Mouse (Mus musculus): ENCODE data around the gene Cyb5d1. TPM values are rescaled to one million over a fixed set of nuclear protein-coding genes. Genes with fewer than 3 reads are reported as not detected.

Cyb5d1 gene
- polyA plus RNA-seq, 1 experiment from 2014 or later: 15.0 TPM

GRCm38 (mm10) chr11:69371601-69372000 is 23.8 kb downstream of the Cyb5d1 start:
- peak overlapping the region; percentile 38; the same call in 1 of the 2 replicates for H3K4me2 ChIP-seq (replicated peaks; ENCODE audit: low read depth, low read length)
- H3K4me3 ChIP-seq (ENCODE audit: low read depth, low read length): no peak overlapping the region
- peaks cover 32% of the 10 kb centered on the region for H3K4me1 ChIP-seq (ENCODE audit: control insufficient read depth, insufficient read depth, low read length)
- no peaks in the 10 kb centered on the region for H3K9me3 ChIP-seq (ENCODE audit: control insufficient read depth, low read depth, low read length)
- 35% methylated on average over 12 of the region's 12 CpGs for WGBS
- no peaks in the 10 kb centered on the region for H3K27me3 ChIP-seq (ENCODE audit: control insufficient read depth, insufficient read depth, low read length)
- peaks cover 11% of the 10 kb centered on the region; the same call in 1 of the 2 replicates for H3K36me3 ChIP-seq (ENCODE audit: control insufficient read depth, insufficient read depth, low read length)
- ATAC-seq (ENCODE audit: insufficient number of reproducible peaks, insufficient read depth, low FRiP score, low read depth): no peak
- peak overlapping the region; percentile 64; the same call in 1 of the 2 replicates for H3K27ac ChIP-seq (ENCODE audit: low read length)
- no peak overlapping the region for H3K9ac ChIP-seq (replicated peaks; ENCODE audit: low read depth, low read length)

GRCm38 (mm10) chr11:69370817-69371215 is 24.6 kb downstream of the Cyb5d1 start:
- Histone ChIP-seq H3K4me2 (replicated peaks; ENCODE audit: low read depth, low read length) (peak overlapping the region; percentile 38), H3K9ac (replicated peaks; ENCODE audit: low read depth, low read length) (no peak overlapping the region), H3K27me3 (ENCODE audit: control insufficient read depth, insufficient read depth, low read length) (no peaks in the 10 kb centered on the region), H3K36me3 (ENCODE audit: control insufficient read depth, insufficient read depth, low read length) (peaks cover 11% of the 10 kb centered on the region; the same call in 1 of the 2 replicates), H3K4me1 (ENCODE audit: control insufficient read depth, insufficient read depth, low read length) (peaks cover 35% of the 10 kb centered on the region), H3K27ac (ENCODE audit: low read length) (peak overlapping the region; percentile 58), H3K4me3 (ENCODE audit: low read depth, low read length) (peak overlapping the region; percentile 4; the same call in 1 of the 2 replicates), H3K9me3 (ENCODE audit: control insufficient read depth, low read depth, low read length) (no peaks in the 10 kb centered on the region)
- 15% methylated on average over 9 of the region's 9 CpGs for WGBS
- ATAC-seq (ENCODE audit: insufficient number of reproducible peaks, insufficient read depth, low FRiP score, low read depth): no peak

GRCm38 (mm10) chr11:69369990-69370816 is 25.2 kb downstream of the Cyb5d1 start:
- peaks cover 11% of the 10 kb centered on the region; the same call in 1 of the 2 replicates for H3K36me3 ChIP-seq (ENCODE audit: control insufficient read depth, insufficient read depth, low read length)
- H3K27me3 ChIP-seq (ENCODE audit: control insufficient read depth, insufficient read depth, low read length): no peaks in the 10 kb centered on the region
- peak overlapping the region; percentile 89 for H3K4me3 ChIP-seq (ENCODE audit: low read depth, low read length)
- no peaks in the 10 kb centered on the region for H3K9me3 ChIP-seq (ENCODE audit: control insufficient read depth, low read depth, low read length)
- WGBS: 10% methylated on average over 2 of the region's 2 CpGs
- H3K27ac ChIP-seq (ENCODE audit: low read length): peak overlapping the region; percentile 100
- H3K4me1 ChIP-seq (ENCODE audit: control insufficient read depth, insufficient read depth, low read length): peaks cover 41% of the 10 kb centered on the region
- no peak for ATAC-seq (ENCODE audit: insufficient number of reproducible peaks, insufficient read depth, low FRiP score, low read depth)
- peak overlapping the region; percentile 98 for H3K4me2 ChIP-seq (replicated peaks; ENCODE audit: low read depth, low read length)
- peak overlapping the region; percentile 100; the same call in 1 of the 2 replicates for H3K9ac ChIP-seq (replicated peaks; ENCODE audit: low read depth, low read length)

- Histone ChIP-seq H3K4me3 (ENCODE audit: low read depth, low read length) (peak within 1 kb of the TSS; percentile 89), H3K4me1 (ENCODE audit: control insufficient read depth, insufficient read depth, low read length) (peaks cover 49% of the 10 kb centered on the region), H3K4me2 (replicated peaks; ENCODE audit: low read depth, low read length) (peak within 1 kb of the TSS; percentile 98), H3K27me3 (ENCODE audit: control insufficient read depth, insufficient read depth, low read length) (no peaks in the 10 kb centered on the region), H3K36me3 (ENCODE audit: control insufficient read depth, insufficient read depth, low read length) (peaks cover 11% of the 10 kb centered on the region; the same call in 1 of the 2 replicates), H3K9me3 (ENCODE audit: control insufficient read depth, low read depth, low read length) (no peaks in the 10 kb centered on the region), H3K9ac (replicated peaks; ENCODE audit: low read depth, low read length) (peak within 1 kb of the TSS; percentile 100), H3K27ac (ENCODE audit: low read length) (peak within 1 kb of the TSS; percentile 100)
- no peak for ATAC-seq (ENCODE audit: insufficient number of reproducible peaks, insufficient read depth, low FRiP score, low read depth)
- under 1% methylated on average over 11 of the region's 34 CpGs for WGBS
Observed at GRCm38 (mm10) chr11:69369215-69369989, 26.0 kb downstream of the Cyb5d1 start, which contains the start of gene Chd3. TSS of gene Chd3 (minus strand) at chr11:69369406.

DNA sequence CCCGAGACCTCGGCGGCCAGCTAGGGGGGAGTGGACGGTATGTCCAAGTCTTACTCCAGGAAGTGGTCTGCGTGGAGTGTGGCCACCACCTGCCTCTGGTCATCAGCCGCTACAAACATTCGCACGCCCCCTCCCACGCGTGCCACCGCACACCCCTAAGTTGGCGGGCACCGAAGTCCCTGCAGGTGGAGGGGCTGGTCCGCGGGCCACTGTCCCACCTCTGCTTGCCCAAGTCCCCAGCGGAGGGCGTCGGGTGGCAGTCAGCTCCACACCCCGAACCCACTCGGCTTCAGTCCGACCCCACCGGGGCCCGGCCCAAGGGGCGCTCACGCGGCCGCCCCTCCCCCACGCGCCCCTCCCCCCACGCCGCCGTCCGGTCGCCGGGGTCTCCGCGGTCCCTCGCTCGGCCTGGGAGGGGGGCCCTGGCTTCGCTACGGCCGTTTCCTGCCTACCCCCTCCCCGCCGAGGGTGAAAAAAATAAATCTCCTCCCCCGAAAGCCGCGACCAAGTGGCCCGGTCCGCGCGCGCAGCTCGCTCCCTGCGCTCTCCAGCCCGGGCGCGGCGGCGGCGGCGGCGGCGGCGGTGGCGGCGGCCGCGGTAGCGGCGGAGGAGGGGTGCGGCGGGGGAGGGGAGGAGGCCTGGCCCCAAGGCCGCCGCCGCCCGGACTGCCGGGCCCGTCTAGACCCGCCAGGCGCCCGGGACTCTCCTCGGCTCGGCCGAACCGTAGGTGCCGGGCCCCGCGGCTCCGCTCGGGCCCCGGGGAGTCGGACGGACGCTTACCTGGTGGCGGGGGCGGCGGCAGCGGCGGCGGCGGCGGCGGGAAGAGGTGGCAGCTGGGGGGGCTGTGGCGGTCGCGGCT is 26.8 kb downstream of the Cyb5d1 start:
- H3K4me3 ChIP-seq (ENCODE audit: low read depth, low read length): peak overlapping the region; percentile 89
- H3K27ac ChIP-seq (ENCODE audit: low read length): peak overlapping the region; percentile 100
- peak overlapping the region; percentile 98 for H3K4me2 ChIP-seq (replicated peaks; ENCODE audit: low read depth, low read length)
- peaks cover 55% of the 10 kb centered on the region for H3K4me1 ChIP-seq (ENCODE audit: control insufficient read depth, insufficient read depth, low read length)
- H3K27me3 ChIP-seq (ENCODE audit: control insufficient read depth, insufficient read depth, low read length): no peaks in the 10 kb centered on the region
- H3K9me3 ChIP-seq (ENCODE audit: control insufficient read depth, low read depth, low read length): no peaks in the 10 kb centered on the region
- H3K9ac ChIP-seq (replicated peaks; ENCODE audit: low read depth, low read length): peak overlapping the region; percentile 100
- ATAC-seq (ENCODE audit: insufficient number of reproducible peaks, insufficient read depth, low FRiP score, low read depth): no peak
- H3K36me3 ChIP-seq (ENCODE audit: control insufficient read depth, insufficient read depth, low read length): peaks cover 10% of the 10 kb centered on the region
- WGBS: under 1% methylated on average over 68 of the region's 106 CpGs

GRCm38 (mm10) chr11:69367616-69368355 is 27.6 kb downstream of the Cyb5d1 start:
- H3K4me1 ChIP-seq (ENCODE audit: control insufficient read depth, insufficient read depth, low read length): peaks cover 51% of the 10 kb centered on the region
- H3K9me3 ChIP-seq (ENCODE audit: control insufficient read depth, low read depth, low read length): no peaks in the 10 kb centered on the region
- peak overlapping the region; percentile 100 for H3K9ac ChIP-seq (replicated peaks; ENCODE audit: low read depth, low read length)
- no peaks in the 10 kb centered on the region for H3K27me3 ChIP-seq (ENCODE audit: control insufficient read depth, insufficient read depth, low read length)
- H3K27ac ChIP-seq (ENCODE audit: low read length): peak overlapping the region; percentile 100
- 0 out of 2 replicates have a peak, but pooled peaks have one; percentile 5 for ATAC-seq (ENCODE audit: insufficient number of reproducible peaks, insufficient read depth, low FRiP score, low read depth)
- WGBS: under 1% methylated on average over 22 of the region's 22 CpGs
- peaks cover 11% of the 10 kb centered on the region for H3K36me3 ChIP-seq (ENCODE audit: control insufficient read depth, insufficient read depth, low read length)
- H3K4me3 ChIP-seq (ENCODE audit: low read depth, low read length): peak overlapping the region; percentile 89
- H3K4me2 ChIP-seq (replicated peaks; ENCODE audit: low read depth, low read length): peak overlapping the region; percentile 98

- peaks cover 43% of the 10 kb centered on the region for H3K4me1 ChIP-seq (ENCODE audit: control insufficient read depth, insufficient read depth, low read length)
- H3K9ac ChIP-seq (replicated peaks; ENCODE audit: low read depth, low read length): peak overlapping the region; percentile 100
- H3K9me3 ChIP-seq (ENCODE audit: control insufficient read depth, low read depth, low read length): no peaks in the 10 kb centered on the region
- under 1% methylated on average over 22 of the region's 22 CpGs for WGBS
- H3K4me3 ChIP-seq (ENCODE audit: low read depth, low read length): peak overlapping the region; percentile 89
- peak overlapping the region; percentile 100 for H3K27ac ChIP-seq (ENCODE audit: low read length)
- no peaks in the 10 kb centered on the region for H3K27me3 ChIP-seq (ENCODE audit: control insufficient read depth, insufficient read depth, low read length)
- H3K36me3 ChIP-seq (ENCODE audit: control insufficient read depth, insufficient read depth, low read length): peaks cover 17% of the 10 kb centered on the region
- ATAC-seq (ENCODE audit: insufficient number of reproducible peaks, insufficient read depth, low FRiP score, low read depth): no peak
- H3K4me2 ChIP-seq (replicated peaks; ENCODE audit: low read depth, low read length): peak overlapping the region; percentile 98
Observed at GRCm38 (mm10) chr11:69366855-69367615, 28.4 kb downstream of the Cyb5d1 start.
